Mouse (Mus musculus): Measurements from ENCODE around the gene 2310002L09Rik.
"Not testable (repeated sequence)": the region's sequence is repeated elsewhere in the genome, so short reads cannot be mapped to it uniquely, and the experiment has no call there.

The 2310002L09Rik gene

GRCm38 (mm10) chr4:73950375-73950896, at the start of gene 2310002L09Rik:
Gene 2310002L09Rik, minus strand, starts transcription at chr4:73950846.
- no peak for DNase-seq (ENCODE audit: low spot score)

- no peak for DNase-seq (ENCODE audit: low spot score)
These were observed 29.8 kb upstream of the 2310002L09Rik start for GRCm38 (mm10) chr4:73980454-73980853.

GRCm38 (mm10) chr4:73920660-73921059, 30.0 kb downstream of the 2310002L09Rik start, which contains the start of gene Gm11756:
Gene Gm11756, minus strand, starts transcription at chr4:73920760.
- not testable (repeated sequence) for DNase-seq (ENCODE audit: low spot score)

GRCm38 (mm10) chr4:73905853-73906252, 44.8 kb downstream of the 2310002L09Rik start, which contains the start of gene Gm13871:
Gene Gm13871, minus strand, starts transcription at chr4:73905953.
- not testable (repeated sequence) for DNase-seq (ENCODE audit: low spot score)

GRCm38 (mm10) chr4:73891012-73891411, 59.6 kb downstream of the 2310002L09Rik start, which contains the start of gene Gm11757:
Gene Gm11757, minus strand, starts transcription at chr4:73891112.
- DNase-seq (ENCODE audit: low spot score): not testable (repeated sequence)
